Mouse (Mus musculus): Measurements from ENCODE around the gene Syt5. TPM values are rescaled to one million over a fixed set of nuclear protein-coding genes. Genes with fewer than 3 reads are reported as not detected.

The Syt5 gene
- 6.4 and 7.0 TPM in 2 replicates for polyA plus RNA-seq (2012; rRNA removed)

GRCm38 (mm10) chr7:4547221-4547641 is at the start of gene Syt5:
Syt5 (minus strand) TSS chr7:4547541.

GRCm38 (mm10) chr7:4532005-4532729 is 15.2 kb downstream of the Syt5 start, which contains the start of gene Dnaaf3:
Dnaaf3 (minus strand) TSS chr7:4532453.

GRCm38 (mm10) chr7:4524212-4524922 is 23.0 kb downstream of the Syt5 start, which contains the start of gene Tnni3:
Tnni3 (minus strand) TSS chr7:4524229.

GRCm38 (mm10) chr7:4516332-4517050 is 30.9 kb downstream of the Syt5 start, which contains the start of gene Tnnt1:
Tnnt1 (minus strand) TSS chr7:4516382.

GRCm38 (mm10) chr7:4501558-4502397 is 45.6 kb downstream of the Syt5 start, which contains the start of gene Ppp1r12c:
Ppp1r12c (minus strand) TSS chr7:4501680.

Other genes starting within 250 kb of the Syt5 start
- gene Ncr1, start 209.8 kb downstream of the Syt5 start, polyA plus RNA-seq (2012; rRNA removed): 0.20 and 0.32 TPM in 2 replicates
- not detected in 2 replicates for gene Gp6, start 149.8 kb downstream of the Syt5 start, polyA plus RNA-seq (2012; rRNA removed)
- gene Rdh13, start 101.9 kb downstream of the Syt5 start, polyA plus RNA-seq (2012; rRNA removed): 18.7 and 19.6 TPM in 2 replicates
- gene Eps8l1, start 86.9 kb downstream of the Syt5 start, polyA plus RNA-seq (2012; rRNA removed): 8.2 and 11.3 TPM in 2 replicates
- 96.9 and 134 TPM in 2 replicates for gene Ppp1r12c, start 45.9 kb downstream of the Syt5 start, polyA plus RNA-seq (2012; rRNA removed)
- gene Tnnt1, start 31.2 kb downstream of the Syt5 start, polyA plus RNA-seq (2012; rRNA removed): 1.5 and 2.1 TPM in 2 replicates
- gene Tnni3, start 23.3 kb downstream of the Syt5 start, polyA plus RNA-seq (2012; rRNA removed): 215 and 244 TPM in 2 replicates
- 13.4 and 14.9 TPM in 2 replicates for gene Dnaaf3, start 15.1 kb downstream of the Syt5 start, polyA plus RNA-seq (2012; rRNA removed)
- 0.18 and 0.23 TPM in 2 replicates for gene Ptprh, start 56.5 kb upstream of the Syt5 start, polyA plus RNA-seq (2012; rRNA removed)
- 14.0 and 15.4 TPM in 2 replicates for gene Tmem86b, start 83.9 kb upstream of the Syt5 start, polyA plus RNA-seq (2012; rRNA removed)
- gene Ppp6r1, start 111.5 kb upstream of the Syt5 start, polyA plus RNA-seq (2012; rRNA removed): 124 and 125 TPM in 2 replicates
- 85.5 and 91.1 TPM in 2 replicates for gene Hspbp1, start 137.5 kb upstream of the Syt5 start, polyA plus RNA-seq (2012; rRNA removed)
- gene Brsk1, start 143.1 kb upstream of the Syt5 start, polyA plus RNA-seq (2012; rRNA removed): 12.9 and 13.8 TPM in 2 replicates
- gene Tmem150b, start 177.7 kb upstream of the Syt5 start, polyA plus RNA-seq (2012; rRNA removed): 0.82 and 0.95 TPM in 2 replicates
- gene Kmt5c, start 192.6 kb upstream of the Syt5 start, polyA plus RNA-seq (2012; rRNA removed): 189 and 218 TPM in 2 replicates
- 26.8 and 59.2 TPM in 2 replicates for gene Cox6b2, start 205.6 kb upstream of the Syt5 start, polyA plus RNA-seq (2012; rRNA removed)
- 0.05 and 0.06 TPM in 2 replicates for gene Fam71e2, start 223.8 kb upstream of the Syt5 start, polyA plus RNA-seq (2012; rRNA removed)
- gene Il11, start 235.3 kb upstream of the Syt5 start, polyA plus RNA-seq (2012; rRNA removed): 1.1 and 1.2 TPM in 2 replicates
- gene Tmem190, start 235.4 kb upstream of the Syt5 start, polyA plus RNA-seq (2012; rRNA removed): not detected in 2 replicates
- gene Tmem238, start 242.1 kb upstream of the Syt5 start, polyA plus RNA-seq (2012; rRNA removed): 88.3 and 125 TPM in 2 replicates
- 545 and 557 TPM in 2 replicates for gene Rpl28, start 245.3 kb upstream of the Syt5 start, polyA plus RNA-seq (2012; rRNA removed)